Mouse (Mus musculus): ENCODE results near the gene Adh5.
A peak's percentile ranks its signal among the peaks of the same experiment; 100 is the strongest.

Adh5 gene

GRCm38 (mm10) chr3:138442612-138443464 lies at the start of gene Adh5:
Adh5 (plus strand) TSS chr3:138443093.
- DNase-seq, result peak; percentile 94 to 95

GRCm38 (mm10) chr3:138404872-138405271 lies 38.0 kb upstream of the Adh5 start:
- no peak for DNase-seq

- DNase-seq, result peak in 1 of 2 experiments; percentile 2
These were observed 37.6 kb upstream of the Adh5 start for GRCm38 (mm10) chr3:138405341-138405740.

GRCm38 (mm10) chr3:138405840-138406239 lies 37.1 kb upstream of the Adh5 start:
- DNase-seq, result no peak

GRCm38 (mm10) chr3:138407920-138408319 lies 35.0 kb upstream of the Adh5 start:
- no peak for DNase-seq

- DNase-seq, result no peak
These were observed 33.3 kb upstream of the Adh5 start for GRCm38 (mm10) chr3:138409585-138409984.

- no peak for DNase-seq
These were observed 32.7 kb upstream of the Adh5 start for GRCm38 (mm10) chr3:138410211-138410610.

- DNase-seq, result no peak
These were observed 27.7 kb upstream of the Adh5 start, which contains the start of gene Adh4 for GRCm38 (mm10) chr3:138415121-138415690. Adh4 (plus strand) TSS chr3:138415466.

- no peak for DNase-seq
These were observed 23.5 kb upstream of the Adh5 start for GRCm38 (mm10) chr3:138419369-138419768.

- DNase-seq, result no peak
These were observed 22.5 kb upstream of the Adh5 start for GRCm38 (mm10) chr3:138420385-138420784.

- DNase-seq, result no peak
These were observed 19.2 kb upstream of the Adh5 start for GRCm38 (mm10) chr3:138423664-138424063.

- DNase-seq, result no peak
These were observed 18.6 kb upstream of the Adh5 start for GRCm38 (mm10) chr3:138424247-138424646.

- no peak for DNase-seq
These were observed 12.4 kb upstream of the Adh5 start for GRCm38 (mm10) chr3:138430360-138430976.

- no peak for DNase-seq
These were observed 11.1 kb upstream of the Adh5 start for GRCm38 (mm10) chr3:138431835-138432234.

GRCm38 (mm10) chr3:138438716-138439115 lies 4.2 kb upstream of the Adh5 start:
- no peak for DNase-seq

GRCm38 (mm10) chr3:138442203-138442602 lies 690 bp upstream of the Adh5 start:
- DNase-seq, result no peak

GRCm38 (mm10) chr3:138443465-138443771 lies 525 bp downstream of the Adh5 start:
- no peak for DNase-seq

GRCm38 (mm10) chr3:138448077-138448860 lies 5.4 kb downstream of the Adh5 start:
- no peak for DNase-seq

- DNase-seq, result no peak
These were observed 9.3 kb downstream of the Adh5 start for GRCm38 (mm10) chr3:138452169-138452568.

- no peak for DNase-seq
These were observed 11.3 kb downstream of the Adh5 start for GRCm38 (mm10) chr3:138454234-138454633.

GRCm38 (mm10) chr3:138454711-138455435 lies 12.0 kb downstream of the Adh5 start:
- no peak for DNase-seq

- no peak for DNase-seq
These were observed 15.5 kb downstream of the Adh5 start for GRCm38 (mm10) chr3:138458441-138458840.

- no peak for DNase-seq
These were observed 17.4 kb downstream of the Adh5 start for GRCm38 (mm10) chr3:138460260-138460659.

All from B cell, adult 2 months (primary cell).